Mouse (Mus musculus) kidney, adult 2 months (tissue): ENCODE measurements around the gene Zfp90. TPM values are rescaled to one million over a fixed set of nuclear protein-coding genes. Genes with fewer than 3 reads are reported as not detected.

ENCODE experiments used
- DNase-seq: peaks from one replicate; pipeline ENCODE4 v3.0.0; 2021
- H3K27ac ChIP-seq: fragments of 200-500 bp; 2 replicates; pipeline ENCODE4 v1.5.1; 2012; ENCODE audit warnings: low read depth, low read length, control low read depth, inconsistent platforms; ENCODE audit not compliant: insufficient read depth
- H3K27me3 ChIP-seq: fragments of 200-500 bp; replicated peaks from 2 replicates; pipeline ENCODE4 v1.6.1; 2012; ENCODE audit warnings: mild to moderate bottlenecking, moderate library complexity, low read length, inconsistent platforms; ENCODE audit not compliant: control insufficient read depth, insufficient read depth
- H3K36me3 ChIP-seq: fragments of 200-500 bp; 2 replicates; pipeline ENCODE4 v1.6.1; 2012; ENCODE audit warnings: mild to moderate bottlenecking, moderate library complexity, low read length, inconsistent platforms; ENCODE audit not compliant: control insufficient read depth, insufficient read depth
- H3K4me1 ChIP-seq: fragments of 200-500 bp; 2 replicates; pipeline ENCODE4 v1.6.1; 2011; ENCODE audit warnings: low read length; ENCODE audit not compliant: control insufficient read depth, insufficient read depth
- H3K4me3 ChIP-seq: fragments of 200-500 bp; 2 replicates; pipeline ENCODE4 v1.5.1; 2011; ENCODE audit warnings: mild to moderate bottlenecking, low read depth, low read length, control low read depth; ENCODE audit not compliant: insufficient read depth
- CTCF ChIP-seq: fragments of 200-500 bp; conservative IDR thresholded peaks from 2 replicates; pipeline ENCODE4 v1.5.1; 2011; ENCODE audit warnings: low read depth, mild to moderate bottlenecking, control low read depth, low read length, moderate library complexity, mixed read lengths; ENCODE audit not compliant: insufficient read depth, insufficient read length
- POLR2A ChIP-seq: fragments of 200-500 bp; IDR thresholded peaks from one replicate; pipeline ENCODE4 v1.6.1; 2011; ENCODE audit warnings: low read depth, low read length, control low read depth
- WGBS: fragments of 180-500 bp; shearing (Covaris S2); methylation state at CpG from one replicate; pipeline ENCODE4 v1.1.7; 2018; 5-methylcytosine and 5-hydroxymethylcytosine counted together
- polyA plus RNA-seq: library from polyadenylated mRNA; depleted of rRNA; stranded (reverse); fragments of >200 nt; gene quantifications from 2 replicates; pipeline ENCODE4 v1.2.3, GENCODE M21; 2012

Zfp90 gene
- polyA plus RNA-seq, 1 experiment = 1.9 TPM

DNA sequence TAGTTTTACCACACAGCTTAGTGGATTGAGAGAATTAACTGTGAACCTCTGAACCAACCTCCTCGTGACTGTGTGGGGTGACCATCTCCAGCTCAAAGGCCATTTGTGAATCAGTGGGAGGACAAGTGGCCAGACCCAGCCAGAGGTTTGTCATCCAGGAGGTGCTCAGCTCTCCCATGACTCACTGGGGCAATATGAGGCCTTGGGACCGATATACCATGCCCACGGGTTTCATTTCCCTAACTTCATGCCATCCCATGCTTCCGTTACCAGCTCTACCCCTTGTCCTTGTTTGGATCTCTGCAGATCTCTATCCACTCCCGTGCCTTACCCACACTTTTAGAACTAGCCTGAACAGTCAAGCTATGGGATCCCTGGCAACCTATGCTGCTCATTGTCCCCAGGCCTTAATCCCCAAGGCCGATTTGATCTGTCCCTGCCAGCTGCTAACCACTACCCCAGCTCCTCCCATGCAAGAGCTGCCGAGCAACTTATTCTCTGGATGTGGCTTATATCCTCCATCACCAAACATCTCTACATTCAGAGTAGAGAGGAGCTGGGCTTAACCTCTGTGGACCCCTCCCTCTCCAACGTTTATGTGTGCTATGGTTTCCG, 27.2 kb upstream of the Zfp90 start:
- Histone ChIP-seq H3K36me3 (no peaks in the 10 kb centered on the region), H3K4me1 (no peaks in the 10 kb centered on the region), H3K4me3 (no peak overlapping the region), H3K27me3 (no peaks in the 10 kb centered on the region), H3K27ac (no peak overlapping the region)
- no peak for DNase-seq
- WGBS = 85% methylated on average over 9 of the region's 9 CpGs
- TF ChIP-seq POLR2A = no peak
- TF ChIP-seq CTCF = no peak

DNA sequence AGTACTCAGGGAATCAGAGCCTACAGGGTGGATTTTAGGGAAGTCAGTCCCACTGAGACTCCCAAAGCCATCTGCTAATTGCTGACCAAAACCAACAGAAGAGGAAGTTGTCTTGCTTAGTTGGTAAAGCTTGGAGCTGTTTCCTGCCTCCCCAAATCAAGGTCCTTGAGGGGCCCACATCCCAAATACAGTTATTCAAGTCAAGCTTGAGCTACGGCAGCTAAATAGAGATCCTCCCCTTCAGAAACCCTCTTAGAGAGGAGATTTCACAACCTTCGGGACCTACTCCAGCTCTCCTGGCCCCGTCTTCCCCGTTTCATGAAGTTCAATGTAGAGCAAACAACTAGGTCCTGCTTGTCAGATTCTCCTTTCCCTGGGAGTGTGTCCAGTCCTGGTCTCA, 20.6 kb upstream of the Zfp90 start:
- 79% methylated on average over 4 of the region's 4 CpGs for WGBS
- no peak for DNase-seq
- H3K4me3 ChIP-seq = no peak overlapping the region
- no peak overlapping the region for H3K27ac ChIP-seq
- no peaks in the 10 kb centered on the region for H3K36me3 ChIP-seq
- H3K27me3 ChIP-seq = no peaks in the 10 kb centered on the region
- peaks cover 4% of the 10 kb centered on the region; the same call in 1 of the 2 replicates for H3K4me1 ChIP-seq
- TF ChIP-seq POLR2A (no peak), CTCF (no peak)

DNA sequence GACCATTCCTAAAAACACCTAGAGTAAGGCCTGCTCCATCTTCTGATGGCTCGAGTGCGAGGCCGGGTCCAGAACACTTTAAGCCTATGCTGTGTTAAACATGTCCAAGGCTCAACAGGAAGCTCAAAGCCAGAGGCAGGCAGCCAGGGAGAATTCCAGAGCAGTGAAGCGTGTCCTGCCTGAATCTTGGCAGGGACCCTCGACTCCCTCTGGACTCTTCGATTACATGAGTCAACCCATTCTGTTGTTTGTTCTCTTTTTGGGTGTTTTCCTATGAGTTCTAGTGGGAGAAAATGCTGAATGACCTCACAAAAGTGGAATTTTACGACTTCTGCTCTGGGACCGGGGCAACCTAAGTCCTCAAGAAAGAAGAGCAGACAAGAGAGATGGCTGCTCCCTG, 15.4 kb upstream of the Zfp90 start:
- TF ChIP-seq POLR2A (no peak), CTCF (no peak)
- Histone ChIP-seq H3K4me3 (no peak overlapping the region), H3K4me1 (peaks cover 13% of the 10 kb centered on the region), H3K27ac (peak overlapping the region; percentile 19; the same call in 1 of the 2 replicates), H3K27me3 (no peaks in the 10 kb centered on the region), H3K36me3 (no peaks in the 10 kb centered on the region)
- WGBS = 5% methylated on average over 8 of the region's 8 CpGs
- DNase-seq = peak; percentile 94

DNA sequence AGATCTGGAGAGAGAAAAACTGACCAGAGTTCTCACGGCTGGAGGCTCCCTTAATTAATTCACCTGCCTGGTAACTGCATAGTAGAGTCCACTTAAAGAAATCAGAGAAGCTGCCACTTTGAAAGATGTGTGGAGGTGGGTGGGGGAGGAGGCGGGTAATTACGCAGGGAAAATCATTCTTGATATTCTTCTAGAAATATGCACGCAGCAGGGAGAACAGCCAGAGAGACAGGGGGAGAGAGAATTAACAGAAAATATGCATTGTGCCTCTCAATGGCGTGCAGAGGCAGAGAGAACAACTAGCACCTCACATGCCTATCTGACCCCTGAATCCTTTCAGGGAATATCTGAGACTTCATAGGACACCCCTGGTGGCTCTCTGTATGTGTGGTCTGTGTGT, 14.9 kb upstream of the Zfp90 start:
- no peak for TF ChIP-seq CTCF
- no peak for TF ChIP-seq POLR2A
- 18% methylated on average over 5 of the region's 5 CpGs for WGBS
- peak overlapping the region; percentile 19; the same call in 1 of the 2 replicates for H3K27ac ChIP-seq
- H3K36me3 ChIP-seq = no peaks in the 10 kb centered on the region
- no peak for DNase-seq
- H3K27me3 ChIP-seq = no peaks in the 10 kb centered on the region
- no peak overlapping the region for H3K4me3 ChIP-seq
- H3K4me1 ChIP-seq = peaks cover 15% of the 10 kb centered on the region

DNA sequence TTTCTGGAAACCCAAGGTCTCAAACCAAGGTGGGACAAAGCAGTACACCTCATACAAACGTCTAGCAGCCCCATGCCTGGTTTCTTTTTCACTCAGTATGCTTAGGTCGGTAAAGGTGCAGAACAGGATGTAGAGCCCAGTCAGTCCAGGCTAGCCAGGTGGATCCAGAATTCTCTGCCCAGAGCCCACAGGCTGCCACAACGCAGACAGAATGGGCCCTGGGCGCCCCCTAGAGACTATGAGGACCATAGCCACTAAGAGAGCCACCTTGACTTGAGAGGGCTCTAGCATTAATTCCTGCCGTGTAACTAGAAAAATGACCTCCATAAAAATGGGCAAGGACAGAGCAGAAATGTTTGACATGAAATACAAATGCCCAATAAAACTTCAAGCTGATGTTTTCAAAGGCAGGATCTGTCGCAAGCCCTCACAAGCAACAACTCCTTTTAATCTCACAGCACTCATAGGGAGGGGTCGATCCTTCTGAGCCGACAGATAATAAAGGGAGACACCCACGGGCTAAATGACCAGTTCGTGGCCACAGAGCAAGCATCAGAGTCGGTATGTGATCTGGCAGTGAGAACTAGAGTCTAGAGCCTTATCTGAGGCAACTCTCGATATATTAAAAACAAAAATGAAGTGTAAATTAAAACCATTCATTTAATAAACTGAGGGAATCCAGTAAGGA, 11.7 kb upstream of the Zfp90 start:
- 24% methylated on average over 12 of the region's 12 CpGs for WGBS
- no peaks in the 10 kb centered on the region for H3K36me3 ChIP-seq
- H3K4me3 ChIP-seq = no peak overlapping the region
- peaks cover 15% of the 10 kb centered on the region for H3K4me1 ChIP-seq
- H3K27ac ChIP-seq = no peak overlapping the region
- TF ChIP-seq CTCF = peak; percentile 73
- TF ChIP-seq POLR2A = no peak
- no peaks in the 10 kb centered on the region for H3K27me3 ChIP-seq
- peak; percentile 79 for DNase-seq

DNA sequence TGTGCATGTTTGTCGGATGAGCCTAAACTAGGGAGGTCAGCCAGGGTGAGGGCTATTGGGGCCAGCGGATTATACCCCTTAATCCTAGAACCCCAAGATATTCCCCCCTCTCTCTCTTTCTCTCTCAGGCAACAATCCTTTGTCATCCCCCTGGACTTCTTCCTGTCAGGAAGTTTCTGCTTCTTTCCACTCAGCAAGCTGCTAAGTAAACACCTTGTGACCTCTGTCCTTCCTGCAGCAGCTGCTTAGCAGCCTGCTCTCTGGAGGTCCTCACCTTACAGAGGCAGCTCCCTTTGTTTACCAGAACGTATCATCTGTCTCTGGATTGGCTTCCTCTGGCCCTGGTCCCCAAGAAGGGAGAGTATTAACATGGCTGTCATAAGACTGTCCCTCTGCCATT, 10.3 kb upstream of the Zfp90 start:
- Histone ChIP-seq H3K27me3 (no peaks in the 10 kb centered on the region), H3K4me1 (peaks cover 10% of the 10 kb centered on the region), H3K4me3 (no peak overlapping the region), H3K36me3 (no peaks in the 10 kb centered on the region), H3K27ac (no peak overlapping the region)
- 56% methylated on average over 3 of the region's 3 CpGs for WGBS
- TF ChIP-seq CTCF (no peak), POLR2A (no peak)
- peak; percentile 25 for DNase-seq

DNA sequence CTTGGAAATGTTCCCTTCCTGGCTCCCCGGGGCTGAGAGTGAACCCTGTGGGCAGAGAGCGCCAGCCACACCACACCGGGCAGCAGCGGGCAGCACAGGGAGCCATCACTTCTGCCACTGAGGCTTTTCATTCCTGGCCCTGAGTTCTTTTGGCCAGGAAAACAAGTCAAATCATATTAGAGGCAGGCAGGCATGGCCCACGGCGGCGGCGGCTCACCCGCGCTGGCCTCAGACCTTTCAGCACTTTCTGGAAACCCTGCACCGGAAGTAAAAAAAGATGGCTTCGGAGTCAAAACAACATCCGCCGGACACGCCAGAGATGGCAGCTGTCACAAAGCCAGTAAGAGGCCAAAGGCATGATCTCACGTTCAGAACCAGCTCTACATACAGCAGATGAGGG, 9.3 kb upstream of the Zfp90 start:
- no peak for TF ChIP-seq CTCF
- no peak for TF ChIP-seq POLR2A
- Histone ChIP-seq H3K4me1 (peaks cover 2% of the 10 kb centered on the region; the same call in 1 of the 2 replicates), H3K27ac (peak overlapping the region; percentile 52; the same call in 1 of the 2 replicates), H3K36me3 (no peaks in the 10 kb centered on the region), H3K4me3 (no peak overlapping the region), H3K27me3 (no peaks in the 10 kb centered on the region)
- 47% methylated on average over 16 of the region's 16 CpGs for WGBS
- peak; percentile 62 for DNase-seq
